Mouse (Mus musculus): ENCODE data around the gene Cenpo.
"Not testable (repeated sequence)": the region's sequence is repeated elsewhere in the genome, so short reads cannot be mapped to it uniquely, and the experiment has no call there.

DNA sequence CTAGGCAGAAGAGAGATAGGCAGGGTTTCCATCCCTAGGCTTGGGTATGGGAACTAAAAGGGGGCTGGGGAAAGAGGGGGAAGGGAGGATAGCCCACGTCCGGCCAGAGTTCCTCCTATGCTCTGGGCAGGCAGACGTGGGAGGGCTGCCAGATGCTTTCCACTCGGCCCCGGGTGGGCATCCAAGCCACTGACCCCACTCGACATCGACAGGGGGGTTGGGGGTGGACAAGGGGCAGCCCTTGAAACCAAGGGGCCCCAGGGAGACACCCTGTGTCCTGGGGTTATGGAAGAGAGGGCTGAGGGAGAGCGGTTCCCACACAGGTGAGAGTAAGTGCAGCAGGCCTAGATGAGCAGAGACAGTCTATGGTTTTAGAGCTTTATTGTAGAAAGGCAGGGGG lies 6.2 kb upstream of the Cenpo start:
- not testable (repeated sequence) for TF ChIP-seq CTCF (IDR thresholded peaks at IDR 0.05; ENCODE audit: extremely low read depth, insufficient read length, insufficient replicate concordance, low read depth, low read length); POLR2A (IDR thresholded peaks at IDR 0.05; ENCODE audit: low read depth, low read length)

Measured in small intestine, adult 2 months (tissue).